Mouse (Mus musculus) myocyte (in vitro differentiated cells): Measurements from ENCODE around the gene 4430402I18Rik. TPM values are rescaled to one million over a fixed set of nuclear protein-coding genes. Genes with fewer than 3 reads are reported as not detected.

Experiments
- H3K27me3 ChIP-seq: one replicate; pipeline ENCODE4 v1.6.1; 2011; ENCODE audit not compliant: control insufficient read depth, insufficient read depth, insufficient read length
- H3K36me3 ChIP-seq: one replicate; pipeline ENCODE4 v1.6.1; 2011; ENCODE audit not compliant: control insufficient read depth, insufficient read depth
- H3K4me2 ChIP-seq: one replicate; pipeline ENCODE4 v1.6.1; 2011; ENCODE audit warnings: low read depth, control low read depth
- H3K4me3 ChIP-seq: one replicate; pipeline ENCODE4 v1.5.1; 2011; ENCODE audit warnings: mild to moderate bottlenecking, control low read depth, moderate library complexity
- H3K79me2 ChIP-seq: one replicate; pipeline ENCODE4 v1.6.1; 2011; ENCODE audit not compliant: control insufficient read depth, insufficient read depth
- H3ac ChIP-seq: one replicate; pipeline ENCODE4 v1.6.1; 2011; ENCODE audit not compliant: control insufficient read depth, insufficient read length
- CEBPB ChIP-seq: IDR thresholded peaks from 2 replicates; pipeline ENCODE4 v1.6.1; 2011; ENCODE audit warnings: mild to moderate bottlenecking, moderate library complexity; ENCODE audit not compliant: poor library complexity, insufficient read depth, severe bottlenecking
- E2F4 ChIP-seq: IDR thresholded peaks from one replicate; pipeline ENCODE4 v1.6.1; 2011; ENCODE audit warnings: mild to moderate bottlenecking, control low read depth, moderate library complexity; ENCODE audit not compliant: insufficient read depth
- MAX ChIP-seq: IDR thresholded peaks from one replicate; pipeline ENCODE4 v1.6.1; 2011; ENCODE audit warnings: low read depth, mild to moderate bottlenecking, control low read depth
- MYOD1 ChIP-seq, 3 experiments: IDR thresholded peaks; one replicate each; pipeline ENCODE4 v1.6.1; 2011; ENCODE audit warnings: control low read depth in 2 of 3, low read depth in 2 of 3, mild to moderate bottlenecking in 2 of 3, moderate library complexity in 1 of 3; ENCODE audit not compliant: insufficient read length in 2 of 3, control insufficient read depth in 1 of 3
- MYOG ChIP-seq, 3 experiments: IDR thresholded peaks; one replicate each; pipeline ENCODE4 v1.6.1; 2011; ENCODE audit warnings: control low read depth in 2 of 3, low read depth in 2 of 3, mild to moderate bottlenecking in 2 of 3; ENCODE audit not compliant: insufficient read length in 2 of 3, control insufficient read depth in 1 of 3, insufficient read depth in 1 of 3
- POLR2A ChIP-seq: IDR thresholded peaks from one replicate; pipeline ENCODE4 v1.6.1; 2011; ENCODE audit warnings: low read depth, mild to moderate bottlenecking, control low read depth, moderate library complexity; ENCODE audit not compliant: insufficient read length
- POLR2AphosphoS2 ChIP-seq: IDR thresholded peaks from one replicate; pipeline ENCODE4 v1.6.1; 2011; ENCODE audit warnings: low read depth, control low read depth; ENCODE audit not compliant: insufficient read length
- REST ChIP-seq: IDR thresholded peaks from one replicate; pipeline ENCODE4 v1.6.1; 2011; ENCODE audit warnings: mild to moderate bottlenecking, control low read depth, moderate library complexity; ENCODE audit not compliant: insufficient read depth, insufficient read length
- SRF ChIP-seq: IDR thresholded peaks from one replicate; pipeline ENCODE4 v1.6.1; 2011; ENCODE audit warnings: low read depth; ENCODE audit not compliant: control insufficient read depth, insufficient read length
- TCF12 ChIP-seq: IDR thresholded peaks from one replicate; pipeline ENCODE4 v1.6.1; 2011; ENCODE audit warnings: mild to moderate bottlenecking, control low read depth; ENCODE audit not compliant: poor library complexity, insufficient read depth, severe bottlenecking
- TCF3 ChIP-seq: IDR thresholded peaks from one replicate; pipeline ENCODE4 v1.6.1; 2011; ENCODE audit warnings: low read depth, control low read depth; ENCODE audit not compliant: insufficient read length
- USF1 ChIP-seq: IDR thresholded peaks from one replicate; pipeline ENCODE4 v1.6.1; 2011; ENCODE audit warnings: low read depth, mild to moderate bottlenecking, control low read depth, moderate library complexity
- polyA plus RNA-seq: library from polyadenylated mRNA; unstranded; fragments of >200 nt; fragmentation: generic; extraction: Trizol; gene quantifications from one replicate; pipeline ENCODE4 v1.2.1, GENCODE M21; 2012; ENCODE audit warnings: missing spikeins

Gene 4430402I18Rik
- polyA plus RNA-seq, 1 experiment = 0.16 TPM

- no peak overlapping the region for H3ac ChIP-seq
- TF ChIP-seq POLR2A (no peak), MAX (no peak), MYOG (IDR thresholded peaks at IDR 0.05; ENCODE audit: control insufficient read depth in 1 of 3, insufficient read depth in 1 of 3, insufficient read length in 2 of 3, low read depth in 2 of 3) (no peak), TCF12 (no peak), MYOD1 (IDR thresholded peaks at IDR 0.05; ENCODE audit: control insufficient read depth in 1 of 3, insufficient read length in 2 of 3, low read depth in 2 of 3) (no peak), POLR2AphosphoS2 (no peak), SRF (no peak), E2F4 (no peak), REST (no peak), TCF3 (no peak), CEBPB (no peak), USF1 (no peak)
- no peak overlapping the region for H3K4me3 ChIP-seq
- no peaks in the 10 kb centered on the region for H3K79me2 ChIP-seq
- no peaks in the 10 kb centered on the region for H3K36me3 ChIP-seq
- H3K27me3 ChIP-seq = peaks cover 6% of the 10 kb centered on the region
- no peak overlapping the region for H3K4me2 ChIP-seq
Observed at GRCm38 (mm10) chr19:28889251-28889650, 78.3 kb downstream of the 4430402I18Rik start.

GRCm38 (mm10) chr19:28888496-28888895 is 79.1 kb downstream of the 4430402I18Rik start:
- H3ac ChIP-seq = no peak overlapping the region
- H3K36me3 ChIP-seq = no peaks in the 10 kb centered on the region
- H3K27me3 ChIP-seq = peaks cover 6% of the 10 kb centered on the region
- no peak overlapping the region for H3K4me3 ChIP-seq
- no peaks in the 10 kb centered on the region for H3K79me2 ChIP-seq
- no peak overlapping the region for H3K4me2 ChIP-seq
- TF ChIP-seq USF1 (no peak), SRF (no peak), MAX (no peak), POLR2AphosphoS2 (no peak), MYOD1 (IDR thresholded peaks at IDR 0.05; ENCODE audit: control insufficient read depth in 1 of 3, insufficient read length in 2 of 3, low read depth in 2 of 3) (no peak), REST (no peak), TCF3 (no peak), E2F4 (no peak), MYOG (IDR thresholded peaks at IDR 0.05; ENCODE audit: control insufficient read depth in 1 of 3, insufficient read depth in 1 of 3, insufficient read length in 2 of 3, low read depth in 2 of 3) (no peak), TCF12 (no peak), CEBPB (no peak), POLR2A (no peak)

GRCm38 (mm10) chr19:28883126-28883525 is 84.5 kb downstream of the 4430402I18Rik start:
- H3K27me3 ChIP-seq = peaks cover 14% of the 10 kb centered on the region
- no peaks in the 10 kb centered on the region for H3K36me3 ChIP-seq
- no peak overlapping the region for H3K4me2 ChIP-seq
- H3ac ChIP-seq = no peak overlapping the region
- no peaks in the 10 kb centered on the region for H3K79me2 ChIP-seq
- TF ChIP-seq TCF3 (no peak), MAX (no peak), POLR2A (no peak), TCF12 (no peak), USF1 (no peak), MYOG (IDR thresholded peaks at IDR 0.05; ENCODE audit: control insufficient read depth in 1 of 3, insufficient read depth in 1 of 3, insufficient read length in 2 of 3, low read depth in 2 of 3) (no peak), POLR2AphosphoS2 (no peak), MYOD1 (IDR thresholded peaks at IDR 0.05; ENCODE audit: control insufficient read depth in 1 of 3, insufficient read length in 2 of 3, low read depth in 2 of 3) (no peak), REST (no peak), CEBPB (no peak), SRF (no peak), E2F4 (no peak)
- no peak overlapping the region for H3K4me3 ChIP-seq

- TF ChIP-seq MYOD1 (IDR thresholded peaks at IDR 0.05; ENCODE audit: control insufficient read depth in 1 of 3, insufficient read length in 2 of 3, low read depth in 2 of 3) = no peak
- TF ChIP-seq POLR2AphosphoS2 = no peak
- Histone ChIP-seq H3K79me2 (no peaks in the 10 kb centered on the region), H3K27me3 (peaks cover 22% of the 10 kb centered on the region), H3K4me2 (no peak overlapping the region), H3K4me3 (no peak overlapping the region), H3K36me3 (no peaks in the 10 kb centered on the region), H3ac (no peak overlapping the region)
Observed at GRCm38 (mm10) chr19:28879476-28879875, 88.1 kb downstream of the 4430402I18Rik start.

GRCm38 (mm10) chr19:28870351-28870750 is 97.2 kb downstream of the 4430402I18Rik start:
- Histone ChIP-seq H3ac (no peak overlapping the region), H3K79me2 (no peaks in the 10 kb centered on the region), H3K27me3 (peaks cover 11% of the 10 kb centered on the region), H3K4me3 (no peak overlapping the region), H3K36me3 (no peaks in the 10 kb centered on the region), H3K4me2 (no peak overlapping the region)
- TF ChIP-seq TCF12 = no peak
- no peak for TF ChIP-seq MAX
- no peak for TF ChIP-seq E2F4
- TF ChIP-seq TCF3 = no peak
- TF ChIP-seq CEBPB = no peak
- no peak for TF ChIP-seq MYOG (IDR thresholded peaks at IDR 0.05; ENCODE audit: control insufficient read depth in 1 of 3, insufficient read depth in 1 of 3, insufficient read length in 2 of 3, low read depth in 2 of 3)
- TF ChIP-seq MYOD1 (IDR thresholded peaks at IDR 0.05; ENCODE audit: control insufficient read depth in 1 of 3, insufficient read length in 2 of 3, low read depth in 2 of 3) = no peak
- TF ChIP-seq USF1 = no peak
- TF ChIP-seq REST = no peak
- TF ChIP-seq POLR2A = no peak
